Mouse (Mus musculus) liver, adult 2 months (tissue): Measurements from ENCODE around the gene Doc2a. TPM values are rescaled to one million over a fixed set of nuclear protein-coding genes. Genes with fewer than 3 reads are reported as not detected.

Experiments used
- DNase-seq: peaks from one replicate; pipeline ENCODE4 v3.0.0-alpha.2; 2011; ENCODE audit warnings: low read depth, low spot score; ENCODE audit errors: extremely low read depth
- H3K27ac ChIP-seq: fragments of 200-500 bp; replicated peaks from 2 replicates; pipeline ENCODE4 v1.5.1; 2012; ENCODE audit warnings: low read depth, mild to moderate bottlenecking, control low read depth, inconsistent platforms, low read length; ENCODE audit not compliant: insufficient read depth
- H3K27me3 ChIP-seq: fragments of 200-500 bp; 2 replicates; pipeline ENCODE4 v1.6.1; 2012; ENCODE audit warnings: mild to moderate bottlenecking, moderate library complexity, low read length, inconsistent platforms; ENCODE audit not compliant: control insufficient read depth, insufficient read depth
- H3K36me3 ChIP-seq: fragments of 200-500 bp; 2 replicates; pipeline ENCODE4 v1.6.1; 2012; ENCODE audit warnings: low read length, inconsistent platforms; ENCODE audit not compliant: control insufficient read depth, insufficient read depth
- H3K4me1 ChIP-seq: fragments of 200-500 bp; 2 replicates; pipeline ENCODE4 v1.6.1; 2011; ENCODE audit warnings: low read length; ENCODE audit not compliant: control insufficient read depth, insufficient read depth
- H3K4me3 ChIP-seq: fragments of 200-500 bp; 2 replicates; pipeline ENCODE4 v1.5.1; 2011; ENCODE audit warnings: low read depth, mild to moderate bottlenecking, control low read depth, low read length, moderate library complexity; ENCODE audit not compliant: insufficient read depth
- H3K79me2 ChIP-seq: fragments of 200-500 bp; 2 replicates; pipeline ENCODE4 v1.6.1; 2012; ENCODE audit warnings: inconsistent platforms, mild to moderate bottlenecking, low read length, moderate library complexity; ENCODE audit not compliant: control insufficient read depth, insufficient read depth
- H3K9ac ChIP-seq: fragments of 200-500 bp; 2 replicates; pipeline ENCODE4 v1.6.1; 2012; ENCODE audit warnings: low read depth, mild to moderate bottlenecking, control low read depth, inconsistent platforms, low read length
- CTCF ChIP-seq: fragments of 200-500 bp; IDR thresholded peaks from 2 replicates; pipeline ENCODE4 v1.5.1; 2011; ENCODE audit warnings: low read depth, low read length, control low read depth
- POLR2A ChIP-seq: fragments of 200-500 bp; IDR thresholded peaks from 2 replicates; pipeline ENCODE4 v1.6.1; 2011; ENCODE audit warnings: low read length, control low read depth; ENCODE audit not compliant: insufficient read depth; ENCODE audit errors: extremely low read depth
- WGBS: fragments of 180-500 bp; shearing (Covaris S2); methylation state at CpG from one replicate; pipeline ENCODE4 v1.1.7; 2018; 5-methylcytosine and 5-hydroxymethylcytosine counted together
- polyA plus RNA-seq: library from polyadenylated mRNA; depleted of rRNA; stranded (reverse); fragments of >200 nt; gene quantifications from 2 replicates; pipeline ENCODE4 v1.2.3, GENCODE M21; 2012
- total RNA-seq: library from RNA; depleted of rRNA; stranded (reverse); fragments of >200 nt; gene quantifications from 2 replicates; pipeline ENCODE4 v1.2.3, GENCODE M21; 2014

The Doc2a gene
- total and polyA plus RNA-seq, 2 experiments: not detected

DNA sequence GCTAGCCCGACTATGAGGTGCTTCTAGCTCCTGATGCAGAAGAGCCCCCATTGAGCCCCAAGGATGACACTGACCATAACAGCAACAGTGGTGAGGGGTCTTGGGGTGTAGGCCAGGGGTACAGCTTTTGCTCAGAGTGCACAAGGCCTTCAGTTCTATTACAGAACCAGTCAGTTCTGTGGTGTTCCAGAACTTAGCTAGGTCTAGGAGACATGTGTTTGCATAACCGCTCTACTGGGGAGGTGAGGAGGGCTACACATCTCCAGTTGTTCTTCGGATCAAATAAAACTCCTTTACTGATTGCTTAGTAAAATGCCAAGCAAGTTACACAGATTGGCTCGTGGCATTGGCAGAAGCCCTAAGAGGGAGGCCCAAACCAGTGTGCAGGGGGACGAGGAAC lies 15.7 kb upstream of the Doc2a start, which contains the start of gene 4930451I11Rik:
Gene 4930451I11Rik (minus strand): TSS at position 101 of the 400 bp plus-strand sequence.
- no peak for DNase-seq
- 56% methylated on average over 5 of the region's 5 CpGs for WGBS
- H3K36me3 ChIP-seq: no peaks in the 10 kb centered on the region
- no peak for TF ChIP-seq POLR2A
- no peak within 1 kb of the TSS for H3K4me3 ChIP-seq
- H3K4me1 ChIP-seq: no peaks in the 10 kb centered on the region
- no peak within 1 kb of the TSS for H3K9ac ChIP-seq
- H3K27me3 ChIP-seq: peaks cover 4% of the 10 kb centered on the region; the same call in 1 of the 2 replicates
- no peaks in the 10 kb centered on the region for H3K79me2 ChIP-seq
- no peak within 1 kb of the TSS for H3K27ac ChIP-seq

DNA sequence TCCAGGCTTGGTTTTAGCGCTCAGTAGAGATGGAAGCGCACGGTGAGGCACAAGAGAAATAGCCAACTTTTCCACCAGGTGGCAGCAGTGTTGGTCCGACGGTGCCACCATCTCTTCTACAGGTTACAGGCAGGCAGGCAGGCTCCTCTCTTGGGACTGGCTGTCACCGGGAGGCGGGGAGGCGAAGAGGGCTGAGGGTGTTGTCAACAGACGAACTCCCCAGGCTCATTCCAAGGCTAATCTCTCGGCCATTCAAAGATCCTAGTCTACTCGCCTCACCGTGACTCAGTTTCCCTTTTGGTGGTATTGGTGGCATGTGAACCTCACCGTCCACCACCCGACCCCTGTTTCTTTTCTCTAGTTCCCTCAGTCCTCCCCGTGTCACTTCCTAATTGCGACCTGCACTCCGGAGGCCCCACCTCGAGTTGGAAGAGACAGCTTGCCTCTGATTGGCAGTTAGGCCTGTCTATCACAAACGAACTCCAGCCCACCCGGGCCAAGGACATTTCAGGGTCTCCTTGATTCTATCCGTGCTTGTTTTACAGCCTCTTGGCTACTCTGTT lies 15.1 kb upstream of the Doc2a start:
- Histone ChIP-seq H3K36me3 (no peaks in the 10 kb centered on the region), H3K27me3 (peaks cover 4% of the 10 kb centered on the region; the same call in 1 of the 2 replicates), H3K9ac (no peak overlapping the region), H3K4me1 (no peaks in the 10 kb centered on the region), H3K4me3 (no peak overlapping the region), H3K79me2 (no peaks in the 10 kb centered on the region), H3K27ac (no peak overlapping the region)
- DNase-seq: peak; percentile 41
- TF ChIP-seq POLR2A: no peak
- TF ChIP-seq CTCF: peak; percentile 93
- WGBS: 3% methylated on average over 21 of the region's 21 CpGs

DNA sequence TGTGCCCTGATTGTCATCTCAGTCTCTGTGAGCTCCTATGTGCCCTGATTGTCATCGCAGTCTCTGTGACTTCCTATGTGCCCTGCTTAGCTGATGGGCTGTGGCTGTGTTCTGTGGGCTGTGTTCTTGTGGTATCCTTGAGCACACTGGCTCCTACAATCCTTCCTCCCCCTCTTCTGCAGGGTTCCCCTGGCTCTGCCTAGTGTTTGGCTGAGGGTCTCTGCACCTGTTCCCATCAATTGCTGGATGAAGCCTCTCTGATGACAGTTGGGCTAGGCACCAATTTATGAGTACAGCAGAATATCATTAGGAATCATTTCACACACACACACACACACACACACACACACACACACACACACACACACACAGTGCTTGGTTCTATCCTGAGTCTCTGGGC lies 13.9 kb upstream of the Doc2a start:
- Histone ChIP-seq H3K27me3 (peaks cover 4% of the 10 kb centered on the region; the same call in 1 of the 2 replicates), H3K79me2 (no peaks in the 10 kb centered on the region), H3K4me1 (no peaks in the 10 kb centered on the region), H3K27ac (no peak overlapping the region), H3K36me3 (no peaks in the 10 kb centered on the region), H3K4me3 (no peak overlapping the region), H3K9ac (no peak overlapping the region)
- no peak for TF ChIP-seq CTCF
- TF ChIP-seq POLR2A: no peak
- no peak for DNase-seq
- WGBS: 100% methylated on average over 1 of the region's 1 CpGs

DNA sequence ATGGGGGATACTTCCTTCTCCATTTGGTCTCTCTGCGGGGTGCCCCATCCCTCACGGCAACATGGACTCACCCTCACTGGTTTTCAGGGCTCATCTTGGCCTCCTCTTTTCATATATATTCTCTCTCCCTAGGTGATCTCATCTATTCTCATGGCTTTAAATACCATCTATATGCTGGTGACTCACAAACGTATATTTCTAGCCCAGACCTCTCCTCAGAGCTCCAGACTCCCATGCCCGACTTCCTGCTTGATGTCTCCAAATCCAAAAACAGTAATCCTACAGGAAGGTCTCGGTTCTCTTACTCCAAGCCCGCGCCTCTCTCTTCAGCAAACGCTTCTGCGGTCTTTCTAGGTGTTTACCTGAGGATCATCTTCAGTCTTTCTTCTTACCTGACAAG lies 3.9 kb upstream of the Doc2a start:
- Histone ChIP-seq H3K9ac (no peak overlapping the region), H3K79me2 (no peaks in the 10 kb centered on the region), H3K4me1 (no peaks in the 10 kb centered on the region), H3K27me3 (peaks cover 12% of the 10 kb centered on the region), H3K4me3 (no peak overlapping the region), H3K36me3 (no peaks in the 10 kb centered on the region), H3K27ac (no peak overlapping the region)
- no peak for DNase-seq
- WGBS: 85% methylated on average over 9 of the region's 9 CpGs
- TF ChIP-seq POLR2A (no peak), CTCF (no peak)

DNA sequence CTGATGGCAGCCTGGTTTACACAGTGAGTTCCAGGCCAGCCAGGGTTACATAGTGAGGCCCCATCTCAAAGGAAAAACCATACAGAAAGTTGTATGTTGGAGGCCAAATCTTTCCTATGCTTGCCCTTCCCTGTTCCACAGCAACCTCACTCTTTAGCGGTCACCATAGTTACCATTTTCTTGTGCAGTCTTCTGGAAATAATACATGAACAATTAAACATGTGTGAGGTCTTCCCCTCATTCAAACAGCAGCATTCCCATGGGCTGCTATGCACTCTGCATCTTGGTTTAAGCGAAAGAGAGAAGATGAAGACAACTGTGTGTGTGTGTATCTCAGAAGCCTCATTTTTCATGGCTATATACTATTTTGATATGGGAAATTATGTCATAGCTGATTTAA lies 1.7 kb upstream of the Doc2a start:
- Histone ChIP-seq H3K79me2 (no peaks in the 10 kb centered on the region), H3K27me3 (peaks cover 18% of the 10 kb centered on the region)

More for the DNA sequence above, 1.7 kb upstream of the Doc2a start:
- no peak overlapping the region for H3K4me3 ChIP-seq
- no peaks in the 10 kb centered on the region for H3K36me3 ChIP-seq
- no peaks in the 10 kb centered on the region for H3K4me1 ChIP-seq
- H3K27ac ChIP-seq: no peak overlapping the region
- WGBS: 97% methylated on average over 2 of the region's 2 CpGs
- TF ChIP-seq POLR2A (no peak), CTCF (no peak)
- H3K9ac ChIP-seq: no peak overlapping the region
- DNase-seq: no peak
